ENCODE assay signal across 26 mouse cellular contexts in genomic region chr13:90404392-90404791, GRCm38 (mm10).
"Had no signal": no experiment of that assay in that cellular context is flagged by ENCODE, and none has a peak within 500 bp of the region (broad histone marks: within the 10 kb centered on the region; RNA-seq: fewer than 3 reads in every experiment).

No protein-coding gene starts in this region.

- H3K27me3 ChIP-seq: heart, embryonic 13.5 days; heart, embryonic 15.5 days; hindbrain, embryonic 12.5 days; intestine, embryonic 15.5 days; limb, embryonic 12.5 days had no signal

- H3K4me2 ChIP-seq: heart, embryonic 11.5 days; heart, embryonic 13.5 days; heart, embryonic 15.5 days; hindbrain, embryonic 12.5 days; hindbrain, embryonic 14.5 days; intestine, embryonic 15.5 days; limb, embryonic 12.5 days; liver, embryonic 11.5 days had no signal

- H3K4me1 ChIP-seq: heart, embryonic 13.5 days; heart, embryonic 15.5 days; hindbrain, embryonic 12.5 days; intestine, embryonic 15.5 days; limb, embryonic 10.5 days; limb, embryonic 12.5 days had no signal

- ATAC-seq: hindbrain, embryonic 16.5 days; inflammation-experienced regulatory T-cells, adult 6 months; intestine, embryonic 15.5 days; intestine, postnatal 0 days had no signal

- H3K36me3 ChIP-seq: heart, embryonic 13.5 days; heart, embryonic 15.5 days; hindbrain, embryonic 10.5 days; hindbrain, embryonic 12.5 days; intestine, embryonic 15.5 days; limb, embryonic 10.5 days; limb, embryonic 12.5 days had no signal

- H3K9me3 ChIP-seq: heart, embryonic 13.5 days; heart, embryonic 15.5 days; hindbrain, embryonic 10.5 days; hindbrain, embryonic 12.5 days; intestine, embryonic 15.5 days; limb, embryonic 10.5 days; limb, embryonic 12.5 days had no signal

- DNase-seq: gastrocnemius, postnatal 14 days; gastrocnemius, postnatal 36 days; heart, adult 11 months; heart, adult 2 months; heart, postnatal 4 days; kidney, adult 18-20 months; kidney, adult 8-10 months; kidney, postnatal 10 days; kidney, postnatal 25 days; kidney, postnatal 4 days; liver had no signal

- H3K9ac ChIP-seq: heart, embryonic 13.5 days; heart, embryonic 15.5 days; hindbrain, embryonic 12.5 days; hindbrain, embryonic 14.5 days; intestine, embryonic 15.5 days; limb, embryonic 12.5 days had no signal

- H3K27ac ChIP-seq: heart, adult 2 months; heart, embryonic 13.5 days; heart, embryonic 15.5 days; hindbrain, embryonic 10.5 days; hindbrain, embryonic 12.5 days; hindbrain, embryonic 14.5 days; intestine, embryonic 15.5 days; layer of hippocampus, adult 2 months; left cerebral cortex, adult 2 months; limb, embryonic 10.5 days; limb, embryonic 12.5 days had no signal

- H3K4me3 ChIP-seq: heart, adult 2 months; heart, embryonic 13.5 days; heart, embryonic 15.5 days; hindbrain, embryonic 10.5 days; hindbrain, embryonic 12.5 days; intestine, embryonic 15.5 days; layer of hippocampus, adult 2 months; left cerebral cortex, adult 2 months; limb, embryonic 10.5 days; limb, embryonic 12.5 days had no signal
